Mouse (Mus musculus) liver, embryonic 14.5 days (tissue): Measurements from ENCODE around the gene Maml3. TPM values are rescaled to one million over a fixed set of nuclear protein-coding genes. Genes with fewer than 3 reads are reported as not detected.

Experiments used
- ATAC-seq: fragments of 200-750 bp; cut with Nextera tagmentation; 2 replicates; pipeline ENCODE4 v1.8.0; 2017; ENCODE audit warnings: moderate number of reproducible peaks, mild to moderate bottlenecking, moderate library complexity; ENCODE audit not compliant: insufficient read depth
- DNase-seq, 3 experiments: peaks; one replicate each; pipeline ENCODE4 v3.0.0-alpha.2; 2012 to 2013; ENCODE audit warnings: low read depth in 3 of 3, low spot score in 3 of 3
- H3K27ac ChIP-seq: fragments of 300-500 bp; sonication (generic); 2 replicates; pipeline ENCODE4 v1.5.1; 2014; ENCODE audit warnings: moderate library complexity, mild to moderate bottlenecking, control low read depth, inconsistent platforms
- H3K27me3 ChIP-seq: fragments of 300-500 bp; sonication (generic); 2 replicates; pipeline ENCODE4 v1.6.1; 2014; ENCODE audit warnings: mild to moderate bottlenecking, low read length, moderate library complexity; ENCODE audit not compliant: control insufficient read depth, insufficient read depth
- H3K36me3 ChIP-seq: fragments of 300-500 bp; sonication (generic); replicated peaks from 2 replicates; pipeline ENCODE4 v1.6.1; 2014; ENCODE audit warnings: low read depth; ENCODE audit not compliant: control insufficient read depth, insufficient read depth
- H3K4me1 ChIP-seq, 2 experiments: fragments of 200-500 bp in 1 of 2; fragments of 300-500 bp in 1 of 2; sonication (generic) in 1 of 2; replicated peaks; 2 replicates each; pipeline ENCODE4 v1.6.1; 2012 to 2014; ENCODE audit warnings: antibody characterized with exemption in 1 of 2, inconsistent platforms in 1 of 2, low read length in 1 of 2; ENCODE audit not compliant: control insufficient read depth in 2 of 2, insufficient read depth in 2 of 2
- H3K4me2 ChIP-seq: fragments of 300-500 bp; sonication (generic); 2 replicates; pipeline ENCODE4 v1.6.1; 2014; ENCODE audit warnings: low read depth, mild to moderate bottlenecking, control low read depth, moderate library complexity
- H3K4me3 ChIP-seq, 2 experiments: fragments of 200-500 bp in 1 of 2; fragments of 300-500 bp in 1 of 2; sonication (generic) in 1 of 2; 2 replicates each; pipeline ENCODE4 v1.5.1; 2012 to 2014; ENCODE audit warnings: low read depth in 2 of 2, low read length in 2 of 2, mild to moderate bottlenecking in 2 of 2, control low read depth in 1 of 2, inconsistent platforms in 1 of 2, moderate library complexity in 1 of 2; ENCODE audit not compliant: insufficient read depth in 1 of 2
- H3K9ac ChIP-seq: fragments of 300-500 bp; sonication (generic); replicated peaks from 2 replicates; pipeline ENCODE4 v1.6.1; 2014; ENCODE audit warnings: mild to moderate bottlenecking, control low read depth, moderate library complexity
- H3K9me3 ChIP-seq: fragments of 300-500 bp; sonication (generic); 2 replicates; pipeline ENCODE4 v1.6.1; 2016; ENCODE audit warnings: low read length, mixed read lengths; ENCODE audit not compliant: control insufficient read depth
- CTCF ChIP-seq: IDR thresholded peaks from 2 replicates; pipeline ENCODE4 v1.5.1; 2016; ENCODE audit warnings: antibody characterized with exemption, low read depth, control low read depth
- EP300 ChIP-seq: IDR thresholded peaks from 2 replicates; pipeline ENCODE4 v1.6.1; 2016; ENCODE audit warnings: antibody characterized with exemption, low read depth
- WGBS: fragments of 180-500 bp; shearing (Covaris S2); extraction: QIAGEN DNeasy Blood & Tissue Kit; methylation state at CpG from one replicate; pipeline ENCODE4 v1.1.7; 2014; ENCODE audit not compliant: insufficient replicate concordance; 5-methylcytosine and 5-hydroxymethylcytosine counted together
- polyA plus RNA-seq, 2 experiments: library from polyadenylated mRNA; depleted of rRNA in 1 of 2; stranded (reverse) in 1 of 2; unstranded in 1 of 2; fragments of >200 nt; fragmentation: Nextera tagmentation in 1 of 2; extraction: Ambion mirVana in 1 of 2; gene quantifications; 2 replicates each; pipeline versions ENCODE4 v1.2.1 to v1.2.3; 2012 to 2014

The Maml3 gene
- polyA plus RNA-seq, 2 experiments, result 0.57 to 0.71 TPM

DNA sequence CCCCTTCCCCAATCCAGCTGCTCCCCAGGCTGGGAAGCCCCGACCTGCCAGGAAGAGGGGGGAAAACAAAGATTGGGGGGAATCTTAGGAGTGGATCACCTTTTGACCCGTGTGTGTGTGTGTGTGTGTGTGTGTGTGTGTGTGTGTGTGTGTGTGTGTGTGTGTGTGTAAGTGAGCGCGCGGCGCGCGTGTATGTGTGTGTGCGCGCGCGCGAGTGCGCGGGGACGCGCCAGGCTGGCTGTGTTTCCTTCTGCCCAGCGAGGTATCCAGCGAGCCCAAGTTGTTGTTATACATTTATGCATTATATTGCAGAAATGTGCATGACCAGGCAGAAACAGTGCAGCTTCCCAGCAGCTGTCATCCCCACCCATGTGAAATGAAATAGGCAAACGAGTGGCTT is 280 bp upstream of the Maml3 start:
- Histone ChIP-seq H3K9me3 (no peaks in the 10 kb centered on the region), H3K9ac (peak overlapping the region; percentile 52), H3K4me1 (0 out of 4 replicates have a peak, but pooled peaks cover 0 to 9% of the 10 kb centered on the region in 2 experiments), H3K36me3 (no peaks in the 10 kb centered on the region), H3K27me3 (no peaks in the 10 kb centered on the region), H3K4me2 (peak overlapping the region; percentile 86), H3K27ac (no peak overlapping the region), H3K4me3 (peak overlapping the region; percentile 28 to 51)
- TF ChIP-seq EP300 (no peak), CTCF (no peak)
- ATAC-seq (peak; percentile 9; the same call in 1 of the 2 replicates), DNase-seq (peak; percentile 9 to 26 (median 20))
- WGBS, result under 1% methylated on average over 19 of the region's 20 CpGs

DNA sequence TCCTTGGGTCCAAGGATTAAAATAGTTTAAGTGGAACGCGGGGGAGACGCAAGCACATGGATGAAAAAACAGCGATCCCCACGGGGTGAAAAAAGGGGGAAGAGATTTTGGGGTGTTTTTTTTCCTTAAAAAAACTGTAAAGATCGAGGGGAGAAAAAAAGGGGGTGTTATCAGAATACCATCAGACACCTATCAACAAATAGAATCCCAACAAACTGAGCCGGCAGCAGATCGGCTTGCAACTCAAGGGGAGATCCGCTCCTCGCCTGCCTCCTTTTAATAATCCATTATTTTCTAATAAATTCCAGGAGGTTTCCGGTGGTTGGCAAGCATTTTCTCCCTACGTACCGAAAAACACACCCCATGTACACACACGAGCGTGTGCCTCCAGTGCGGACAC is 668 bp downstream of the Maml3 start:
- DNase-seq, result no peak
- Histone ChIP-seq H3K4me3 (peak overlapping the region; percentile 51 to 74), H3K27ac (no peak overlapping the region; the same call in 1 of the 2 replicates), H3K9ac (peak overlapping the region; percentile 69), H3K36me3 (no peaks in the 10 kb centered on the region), H3K27me3 (no peaks in the 10 kb centered on the region), H3K9me3 (no peaks in the 10 kb centered on the region), H3K4me1 (peaks cover 0 to 13% of the 10 kb centered on the region in 2 experiments; a peak in 1 of 4 replicates), H3K4me2 (peak overlapping the region; percentile 86)
- TF ChIP-seq CTCF, result no peak
- TF ChIP-seq EP300, result no peak
- no peak for ATAC-seq
- WGBS, result under 1% methylated on average over 16 of the region's 16 CpGs

DNA sequence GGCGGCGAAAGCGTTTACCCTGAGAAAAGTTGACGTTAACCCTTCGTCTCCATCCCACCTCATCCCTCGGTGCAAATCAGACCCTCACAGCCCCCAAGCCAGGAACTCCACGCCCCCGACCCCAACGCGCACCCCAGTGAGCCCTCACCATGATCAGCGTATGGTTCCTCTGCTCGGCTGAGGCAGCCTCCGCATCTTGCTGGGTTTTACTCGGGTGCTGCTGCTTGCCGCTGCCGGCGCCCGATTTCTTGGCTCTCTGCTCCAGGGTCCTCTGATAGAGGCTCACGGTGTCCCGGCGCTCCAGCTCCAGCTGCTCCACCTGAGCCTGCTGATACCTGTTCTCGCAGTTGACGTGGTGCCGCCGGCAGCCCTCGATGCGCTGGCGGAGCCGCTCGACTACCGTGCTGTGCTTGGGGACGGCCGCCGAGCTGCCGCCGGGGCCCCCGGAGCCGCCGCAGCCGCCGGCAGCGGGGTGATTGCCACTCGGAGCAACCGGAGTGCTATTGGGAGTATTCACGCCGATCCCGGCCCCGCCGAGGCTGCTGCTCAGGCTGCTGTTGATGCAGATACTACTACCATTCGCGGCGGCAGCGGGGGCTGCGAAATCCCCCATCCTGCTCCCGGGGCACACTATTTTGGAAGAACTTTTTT is 1.2 kb downstream of the Maml3 start:
- peak overlapping the region; percentile 86 for H3K4me2 ChIP-seq
- peak overlapping the region; percentile 69 for H3K9ac ChIP-seq
- peaks cover 0 to 13% of the 10 kb centered on the region in 2 experiments; a peak in 1 of 4 replicates for H3K4me1 ChIP-seq
- H3K36me3 ChIP-seq, result no peaks in the 10 kb centered on the region
- under 1% methylated on average over 55 of the region's 55 CpGs for WGBS
- no peaks in the 10 kb centered on the region for H3K27me3 ChIP-seq
- no peak for ATAC-seq
- peak; percentile 6 to 28 (median 15) for DNase-seq
- H3K4me3 ChIP-seq, result peak overlapping the region; percentile 51 to 74
- no peak overlapping the region for H3K27ac ChIP-seq
- TF ChIP-seq CTCF (no peak), EP300 (no peak)
- no peaks in the 10 kb centered on the region for H3K9me3 ChIP-seq

DNA sequence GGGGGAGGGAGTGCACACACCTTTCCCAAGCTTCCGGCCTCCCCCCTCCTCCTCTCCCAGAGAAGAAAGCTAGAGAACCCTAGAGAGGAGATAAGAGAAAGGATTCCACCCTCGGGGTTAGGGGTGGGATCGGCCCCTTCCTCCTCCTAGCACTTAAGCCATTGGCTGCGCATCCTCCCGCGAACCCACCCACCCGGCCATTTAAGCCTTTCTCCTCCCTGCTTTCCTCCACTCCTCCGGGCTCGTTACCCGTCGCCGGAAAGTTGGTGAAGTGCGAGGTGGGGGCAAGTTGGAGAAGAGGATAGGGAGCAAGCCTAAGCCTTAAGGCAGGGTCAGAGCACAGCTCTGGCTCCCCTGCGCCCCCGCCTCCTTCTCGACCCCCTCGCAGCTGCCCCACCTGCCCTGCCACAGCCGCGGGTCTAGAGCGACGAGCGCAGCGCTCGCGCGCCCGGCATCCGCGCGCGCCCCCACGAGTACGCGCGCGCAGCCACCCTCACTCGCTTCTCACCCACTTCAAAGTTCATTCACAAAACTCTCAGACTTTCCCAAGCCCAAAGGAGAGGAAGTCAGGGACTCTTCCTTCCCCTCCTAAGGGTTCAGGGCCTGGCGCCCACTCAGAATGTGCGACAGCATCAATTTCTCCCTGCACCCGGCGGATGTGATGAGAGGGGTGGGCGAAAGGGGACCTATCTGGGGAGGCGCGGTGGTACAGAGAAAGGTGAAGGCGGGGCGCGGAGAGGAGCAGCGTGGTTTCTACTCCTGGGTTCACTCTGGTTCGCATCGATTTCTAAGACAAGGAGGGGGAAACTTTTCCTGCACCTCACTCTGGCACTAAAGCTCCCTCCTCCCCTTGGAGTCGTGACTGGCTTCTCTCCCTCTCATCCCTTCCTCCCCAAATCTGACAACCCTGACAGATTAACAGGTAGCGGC is 2.0 kb downstream of the Maml3 start:
- Histone ChIP-seq H3K36me3 (no peaks in the 10 kb centered on the region), H3K9ac (peak overlapping the region; percentile 69), H3K27me3 (no peaks in the 10 kb centered on the region), H3K4me1 (peaks cover 0 to 13% of the 10 kb centered on the region in 2 experiments; a peak in 1 of 4 replicates), H3K4me2 (peak overlapping the region; percentile 86), H3K9me3 (no peaks in the 10 kb centered on the region), H3K27ac (no peak overlapping the region; the same call in 1 of the 2 replicates), H3K4me3 (peak overlapping the region; percentile 51 to 74)
- no peak for TF ChIP-seq CTCF
- TF ChIP-seq EP300, result no peak
- ATAC-seq (peak; percentile 73), DNase-seq (peak; percentile 61 to 67 (median 63))
- under 1% methylated on average over 52 of the region's 52 CpGs for WGBS
